Mouse (Mus musculus) small intestine, adult 2 months (tissue): ENCODE data around the gene Dync1i2. TPM values are rescaled to one million over a fixed set of nuclear protein-coding genes. Genes with fewer than 3 reads are reported as not detected.

Experiments used
- H3K27ac ChIP-seq: fragments of 200-500 bp; 2 replicates; pipeline ENCODE4 v1.5.1; 2012; ENCODE audit warnings: low read depth, low read length, control low read depth, inconsistent platforms; ENCODE audit not compliant: insufficient read depth
- H3K27me3 ChIP-seq: fragments of 200-500 bp; 2 replicates; pipeline ENCODE4 v1.6.1; 2012; ENCODE audit warnings: mild to moderate bottlenecking, moderate library complexity, low read length, inconsistent platforms; ENCODE audit not compliant: control insufficient read depth, insufficient read depth
- H3K36me3 ChIP-seq: fragments of 200-500 bp; 2 replicates; pipeline ENCODE4 v1.6.1; 2012; ENCODE audit warnings: mild to moderate bottlenecking, low read length, control low read depth, inconsistent platforms; ENCODE audit not compliant: control insufficient read depth, insufficient read depth
- H3K4me1 ChIP-seq: fragments of 200-500 bp; 2 replicates; pipeline ENCODE4 v1.6.1; 2012; ENCODE audit warnings: low read length, inconsistent platforms, mixed read lengths; ENCODE audit not compliant: control insufficient read depth, insufficient read depth, insufficient read length
- H3K4me3 ChIP-seq: fragments of 200-500 bp; 2 replicates; pipeline ENCODE4 v1.5.1; 2012; ENCODE audit warnings: low read depth, mild to moderate bottlenecking, control low read depth, inconsistent platforms, low read length, moderate library complexity
- CTCF ChIP-seq: fragments of 200-500 bp; IDR thresholded peaks from 2 replicates; pipeline ENCODE4 v1.5.1; 2012; ENCODE audit warnings: low read depth, mild to moderate bottlenecking, control low read depth, inconsistent platforms, low read length, moderate library complexity, mixed read lengths; ENCODE audit not compliant: insufficient replicate concordance, insufficient read length; ENCODE audit errors: extremely low read depth
- POLR2A ChIP-seq: fragments of 200-500 bp; IDR thresholded peaks from 2 replicates; pipeline ENCODE4 v1.6.1; 2012; ENCODE audit warnings: low read depth, mild to moderate bottlenecking, control low read depth, inconsistent platforms, low read length, moderate library complexity
- WGBS: fragments of 180-500 bp; shearing (Covaris S2); methylation state at CpG from one replicate; pipeline ENCODE4 v1.1.7; 2018; 5-methylcytosine and 5-hydroxymethylcytosine counted together
- polyA plus RNA-seq: library from polyadenylated mRNA; depleted of rRNA; stranded (reverse); fragments of >200 nt; gene quantifications from 2 replicates; pipeline ENCODE4 v1.2.3, GENCODE M21; 2012

The Dync1i2 gene
- polyA plus RNA-seq, 1 experiment = 6.3 TPM

DNA sequence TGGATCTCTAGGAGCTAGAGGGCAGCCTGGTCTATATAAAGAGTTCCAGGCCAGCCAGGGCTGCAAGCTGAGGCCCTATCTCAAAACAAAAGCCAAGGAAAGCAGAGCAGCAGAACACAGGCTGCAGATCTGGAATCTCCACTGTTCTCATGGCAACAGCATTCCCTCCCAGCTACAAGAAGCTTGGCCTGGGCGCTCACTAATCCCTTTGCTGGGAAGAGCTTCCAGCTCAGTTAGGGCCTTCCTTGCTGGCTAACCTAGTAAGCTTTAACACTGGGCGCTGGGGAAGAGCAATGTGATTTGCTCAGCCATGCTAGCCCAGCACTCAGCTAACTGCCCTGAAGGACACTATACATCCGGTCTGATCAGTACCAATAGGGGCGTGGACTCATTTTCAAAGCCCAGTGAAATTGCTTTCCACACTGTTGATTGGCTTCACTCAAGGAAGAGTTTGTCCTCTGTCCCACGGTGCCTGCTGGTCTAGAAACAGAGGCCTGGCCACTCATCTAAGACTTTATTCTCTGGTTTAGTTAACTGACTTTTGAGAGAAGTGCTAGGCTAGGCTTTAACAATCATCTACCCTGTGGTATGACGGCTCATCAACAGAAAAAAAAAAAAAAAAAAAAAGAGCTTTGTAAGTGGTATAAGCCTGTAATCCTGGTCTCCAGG is 78.7 kb downstream of the Dync1i2 start:
- Histone ChIP-seq H3K27ac (no peak overlapping the region), H3K27me3 (no peaks in the 10 kb centered on the region), H3K4me1 (no peaks in the 10 kb centered on the region), H3K36me3 (peaks cover 2% of the 10 kb centered on the region), H3K4me3 (no peak overlapping the region)
- WGBS = 73% methylated on average over 6 of the region's 6 CpGs
- TF ChIP-seq POLR2A (no peak), CTCF (no peak)

DNA sequence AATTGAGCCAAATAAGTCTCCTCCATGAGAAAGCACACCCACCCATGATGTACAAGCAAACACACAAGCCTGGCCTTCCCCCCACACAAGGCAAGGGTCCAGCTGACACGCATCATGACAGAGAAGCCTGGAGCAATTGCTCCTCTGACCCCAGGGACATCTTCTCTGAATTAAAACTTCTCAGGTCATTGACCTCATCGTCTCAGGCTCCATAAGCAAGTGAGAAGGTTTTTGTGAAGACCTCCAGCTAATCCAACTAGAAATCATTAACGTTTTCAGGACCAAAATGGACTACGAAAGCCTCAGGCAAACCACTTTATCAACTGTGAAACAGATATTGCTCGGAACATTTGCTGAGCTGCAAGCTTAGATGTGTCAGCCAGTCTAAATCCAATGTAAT is 80.1 kb downstream of the Dync1i2 start:
- no peaks in the 10 kb centered on the region for H3K4me1 ChIP-seq
- H3K36me3 ChIP-seq = peaks cover 4% of the 10 kb centered on the region
- no peaks in the 10 kb centered on the region for H3K27me3 ChIP-seq
- TF ChIP-seq CTCF (no peak), POLR2A (no peak)
- no peak overlapping the region for H3K27ac ChIP-seq
- H3K4me3 ChIP-seq = no peak overlapping the region
- WGBS = 78% methylated on average over 5 of the region's 5 CpGs

DNA sequence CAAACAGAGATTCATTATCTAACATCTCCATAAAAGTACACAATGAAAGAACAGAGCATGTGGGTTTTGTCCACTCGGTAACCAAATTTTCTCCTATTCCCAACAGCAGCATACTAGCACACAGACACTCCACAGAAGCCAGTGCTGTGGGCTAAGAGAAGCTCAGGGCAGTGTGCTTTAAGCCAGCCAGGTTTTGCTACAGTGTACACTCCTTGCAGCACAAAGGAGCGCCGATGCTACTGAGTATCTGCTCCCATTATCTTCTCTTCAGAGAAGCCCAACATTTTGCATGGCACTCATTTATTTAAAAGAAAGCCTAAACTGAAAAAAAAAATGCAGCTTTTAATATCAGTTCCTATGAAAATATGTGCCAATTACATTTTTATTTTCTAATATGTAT is 82.5 kb downstream of the Dync1i2 start:
- 83% methylated on average over 3 of the region's 3 CpGs for WGBS
- Histone ChIP-seq H3K27me3 (no peaks in the 10 kb centered on the region), H3K27ac (no peak overlapping the region), H3K4me1 (no peaks in the 10 kb centered on the region), H3K4me3 (no peak overlapping the region), H3K36me3 (peaks cover 3% of the 10 kb centered on the region)
- TF ChIP-seq CTCF = no peak
- TF ChIP-seq POLR2A = no peak

DNA sequence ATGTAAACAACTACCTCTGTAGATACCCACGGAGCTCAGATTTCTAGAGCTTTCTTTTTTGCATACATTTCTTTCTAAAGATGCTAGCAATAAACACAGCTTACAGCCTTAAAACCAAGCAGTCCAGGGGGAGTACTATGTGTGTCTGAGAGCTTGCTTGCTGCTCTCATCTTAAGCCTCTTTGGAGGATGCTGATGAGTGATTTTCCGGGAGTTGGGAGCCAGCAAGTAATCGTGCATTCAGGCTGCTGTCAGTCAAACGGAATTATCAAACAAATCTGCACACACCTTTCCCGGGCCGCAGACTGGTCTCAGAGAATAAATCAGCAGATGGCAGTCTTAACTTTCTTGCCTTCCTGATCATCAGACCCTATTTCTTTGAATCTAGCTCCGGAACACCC is 83.0 kb downstream of the Dync1i2 start:
- WGBS = 36% methylated on average over 7 of the region's 7 CpGs
- Histone ChIP-seq H3K27ac (no peak overlapping the region), H3K36me3 (peaks cover 2% of the 10 kb centered on the region; the same call in 1 of the 2 replicates), H3K4me3 (no peak overlapping the region), H3K4me1 (no peaks in the 10 kb centered on the region), H3K27me3 (no peaks in the 10 kb centered on the region)
- TF ChIP-seq POLR2A (no peak), CTCF (no peak)

DNA sequence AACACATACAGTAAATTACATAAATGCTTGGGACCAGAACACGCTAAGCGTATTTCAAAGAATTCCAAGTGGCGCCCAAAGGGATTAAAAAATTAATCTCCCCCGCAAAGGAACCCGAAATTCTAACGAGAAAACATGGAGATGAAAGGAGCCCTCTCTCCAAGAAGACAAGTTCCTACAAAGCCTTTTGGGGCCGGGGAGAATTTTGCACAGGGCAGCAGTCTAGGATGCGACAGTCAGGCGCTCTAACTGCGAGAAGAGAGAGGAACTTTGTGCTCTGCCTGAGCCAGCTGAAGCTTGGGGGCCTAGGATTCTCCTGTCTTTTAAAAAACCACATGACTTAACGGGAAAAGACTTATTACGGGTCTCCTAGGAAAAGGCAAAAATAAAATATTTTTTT is 84.3 kb downstream of the Dync1i2 start:
- WGBS = 95% methylated on average over 12 of the region's 12 CpGs
- Histone ChIP-seq H3K27ac (no peak overlapping the region), H3K4me3 (no peak overlapping the region), H3K27me3 (no peaks in the 10 kb centered on the region), H3K4me1 (no peaks in the 10 kb centered on the region), H3K36me3 (peaks cover 2% of the 10 kb centered on the region; the same call in 1 of the 2 replicates)
- TF ChIP-seq CTCF (no peak), POLR2A (no peak)

DNA sequence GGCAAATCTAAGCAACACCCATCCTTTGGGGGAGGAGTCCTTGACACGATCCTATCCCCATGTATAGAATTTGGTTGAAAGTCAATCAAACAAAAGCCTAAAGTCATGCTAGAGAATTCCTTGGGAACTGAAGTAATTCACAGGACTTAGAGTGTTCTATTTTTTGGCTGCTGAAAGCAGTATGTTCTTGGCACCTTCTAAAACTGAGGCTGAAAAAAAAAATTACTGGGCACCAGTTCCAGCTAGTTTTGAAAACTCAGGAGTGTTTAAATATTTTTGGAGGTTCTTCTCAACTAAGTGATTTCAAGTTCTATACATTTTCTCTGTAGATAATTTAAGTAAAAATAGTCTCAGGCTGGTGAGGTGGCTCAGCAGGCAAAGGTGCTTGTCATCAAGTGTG is 86.0 kb downstream of the Dync1i2 start:
- TF ChIP-seq POLR2A = no peak
- no peak for TF ChIP-seq CTCF
- Histone ChIP-seq H3K4me3 (no peak overlapping the region), H3K27ac (no peak overlapping the region), H3K4me1 (peaks cover 2% of the 10 kb centered on the region; the same call in 1 of the 2 replicates), H3K36me3 (peaks cover 2% of the 10 kb centered on the region; the same call in 1 of the 2 replicates), H3K27me3 (no peaks in the 10 kb centered on the region)
- WGBS = 82% methylated on average over 1 of the region's 1 CpGs

DNA sequence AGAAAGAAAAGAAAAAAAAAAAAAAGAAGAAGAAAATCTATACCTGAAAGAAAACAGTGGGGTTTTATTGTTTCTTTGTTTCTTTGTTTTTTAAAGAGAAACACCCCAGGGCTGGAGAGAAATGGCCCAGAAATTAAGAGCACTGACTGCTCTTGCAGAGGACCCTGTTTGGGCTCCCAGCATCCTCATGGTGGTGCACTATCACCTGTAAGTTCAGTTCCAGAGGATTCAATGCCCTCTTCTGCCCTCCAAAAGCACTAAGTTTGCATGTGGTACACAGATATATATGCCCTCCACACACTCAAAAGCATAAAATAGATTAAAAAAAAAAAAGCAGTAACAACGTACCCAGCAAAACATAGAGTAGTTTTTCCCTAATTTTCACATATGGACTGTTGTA is 87.2 kb downstream of the Dync1i2 start:
- Histone ChIP-seq H3K27ac (no peak overlapping the region), H3K4me1 (peaks cover 2% of the 10 kb centered on the region; the same call in 1 of the 2 replicates), H3K36me3 (peaks cover 2% of the 10 kb centered on the region; the same call in 1 of the 2 replicates), H3K27me3 (no peaks in the 10 kb centered on the region), H3K4me3 (no peak overlapping the region)
- TF ChIP-seq CTCF (no peak), POLR2A (no peak)
- 93% methylated on average over 1 of the region's 1 CpGs for WGBS
